Mouse (Mus musculus) T-cell, adult 2 months (primary cell): Measurements from ENCODE around the gene Atg13.

Experiments
- DNase-seq: peaks from one replicate; pipeline ENCODE4 v3.0.0; 2022; ENCODE audit warnings: low spot score

Atg13 gene

GRCm38 (mm10) chr2:91695436-91696224 lies 14.7 kb downstream of the Atg13 start:
- no peak for DNase-seq

GRCm38 (mm10) chr2:91689452-91689851 lies 20.9 kb downstream of the Atg13 start:
- DNase-seq = no peak

DNA sequence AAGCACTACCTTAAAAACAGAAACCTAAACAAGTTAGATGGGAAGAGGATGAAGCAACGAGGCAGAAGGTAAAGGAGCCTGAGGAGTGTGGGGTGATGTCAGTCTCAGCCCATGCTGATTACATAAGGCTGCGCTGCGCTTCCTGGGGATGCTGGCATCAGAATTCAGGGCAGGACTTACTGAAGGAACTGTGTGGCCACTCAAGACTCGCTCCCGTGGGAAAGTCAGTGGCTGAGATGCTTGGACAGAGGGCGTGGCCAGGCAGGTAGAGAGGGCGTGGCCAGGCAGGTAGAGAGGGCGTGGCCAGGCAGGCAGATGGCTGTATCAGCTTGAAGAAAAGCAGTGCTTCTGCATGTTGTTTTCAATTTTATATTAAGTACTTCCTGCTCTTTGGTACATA lies 26.5 kb downstream of the Atg13 start:
- DNase-seq = no peak

DNA sequence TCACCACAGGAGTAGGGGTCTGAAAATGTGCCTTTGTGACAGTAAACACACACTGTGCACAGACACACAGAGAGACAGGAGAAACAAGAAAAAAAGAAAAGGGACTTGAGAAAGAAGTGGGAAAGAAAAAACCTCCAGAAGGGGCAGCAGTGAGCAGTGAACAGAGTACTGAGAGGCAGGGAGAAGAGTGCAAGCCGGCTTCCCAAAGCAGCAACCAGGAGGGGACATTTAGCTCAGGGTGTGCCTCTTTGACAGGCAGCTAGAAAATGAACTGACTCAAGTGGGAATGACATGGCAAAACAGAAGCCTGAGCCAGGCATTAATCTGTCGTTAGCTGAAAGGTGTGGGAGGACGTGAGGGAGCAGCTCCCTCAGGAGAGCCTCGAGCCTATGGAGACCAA lies 27.5 kb downstream of the Atg13 start:
- DNase-seq = no peak

DNA sequence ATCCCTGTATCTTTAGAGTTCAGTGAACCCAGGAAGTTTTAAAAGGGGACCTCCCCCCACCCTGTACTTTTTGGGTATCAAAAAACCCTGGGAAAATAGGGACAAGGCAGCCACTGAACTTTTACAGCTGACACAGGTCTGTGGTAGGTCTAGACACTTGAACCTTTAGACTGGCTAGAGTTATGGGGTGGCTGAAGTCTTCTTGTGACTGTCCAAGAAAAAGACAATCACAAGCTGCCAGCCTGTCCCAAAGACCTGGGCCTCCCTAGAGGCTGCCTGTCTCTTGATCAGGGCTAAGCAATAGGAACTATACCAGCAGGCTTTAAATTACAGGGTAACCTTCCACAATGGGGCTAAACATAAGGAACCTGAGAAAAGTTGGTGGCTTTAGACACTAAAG lies 33.4 kb downstream of the Atg13 start:
- no peak for DNase-seq

DNA sequence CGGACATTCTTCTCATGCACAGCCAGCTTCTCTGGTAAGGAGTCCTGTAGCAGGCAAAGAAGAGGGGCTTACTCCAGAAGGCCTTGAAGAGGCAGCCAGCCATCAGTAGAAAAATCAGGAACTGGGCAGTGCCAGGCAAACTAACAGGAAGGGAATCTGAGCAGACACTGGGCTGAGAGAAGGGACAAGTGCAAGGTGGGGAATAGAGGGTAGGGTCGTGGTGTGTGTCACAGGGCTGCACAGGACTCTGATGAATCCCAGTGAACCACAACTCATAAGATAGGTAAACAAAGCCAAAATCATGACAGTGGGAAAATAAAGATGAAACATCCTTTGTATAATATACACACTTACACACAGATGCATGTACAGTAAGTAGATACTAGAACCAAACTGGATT lies 34.0 kb downstream of the Atg13 start:
- no peak for DNase-seq

DNA sequence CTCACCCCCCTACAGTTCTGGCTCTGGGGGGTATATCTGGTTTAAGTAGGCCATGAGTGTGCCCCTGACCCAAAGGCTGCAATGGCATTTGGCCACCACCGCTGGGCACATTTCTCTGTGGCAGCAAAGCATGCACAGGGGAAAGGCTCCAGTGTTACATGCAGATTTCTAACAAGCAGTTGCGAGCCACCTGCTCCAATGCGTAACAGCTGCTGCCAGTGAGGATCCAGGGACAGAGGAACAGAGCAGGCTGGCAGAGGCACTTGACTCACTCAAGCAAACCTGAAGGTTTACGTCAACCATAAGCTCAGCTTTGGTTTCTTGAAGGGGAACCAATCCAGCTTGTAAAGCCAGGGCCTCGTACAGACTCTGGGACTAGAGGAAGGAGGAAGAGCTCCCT lies 35.5 kb downstream of the Atg13 start:
- no peak for DNase-seq

DNA sequence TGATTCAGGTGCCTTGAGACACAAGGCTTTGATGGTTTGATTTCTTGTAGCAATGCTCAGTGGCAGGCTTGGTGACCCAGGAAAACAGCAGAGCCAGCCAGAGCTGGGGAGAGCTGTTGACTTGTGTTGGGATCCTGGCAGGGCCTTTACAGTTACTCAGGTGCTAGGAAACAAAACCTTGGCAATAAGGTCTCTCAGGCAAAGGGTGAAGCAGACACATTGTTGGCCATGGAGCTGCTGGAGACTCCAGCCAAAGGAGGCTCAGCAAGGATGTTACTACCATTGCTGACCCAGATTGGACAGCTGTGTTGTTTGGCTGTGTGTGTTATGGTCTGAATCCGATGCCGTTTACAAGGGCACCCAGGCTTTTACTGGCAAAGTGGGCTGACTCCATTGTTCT lies 36.8 kb downstream of the Atg13 start:
- DNase-seq = no peak

DNA sequence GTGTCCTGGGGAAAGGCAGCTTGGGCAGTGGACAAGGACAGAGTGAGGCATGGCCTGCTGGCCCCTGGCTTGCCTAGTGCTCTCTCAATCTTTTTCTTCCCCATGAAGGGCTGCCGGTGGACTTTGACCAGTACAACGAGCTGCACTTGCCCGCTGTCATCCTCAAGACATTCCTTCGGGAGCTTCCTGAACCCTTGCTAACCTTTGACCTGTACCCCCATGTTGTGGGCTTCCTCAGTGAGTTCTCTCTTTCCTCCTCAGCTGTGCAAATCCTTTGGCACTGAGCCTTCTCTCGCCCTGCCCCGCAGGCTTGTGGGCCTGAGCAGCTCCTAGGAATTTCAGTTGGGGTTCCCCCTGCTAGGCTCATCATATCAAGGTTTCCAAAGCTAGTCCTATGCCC lies 40.3 kb downstream of the Atg13 start:
- no peak for DNase-seq

DNA sequence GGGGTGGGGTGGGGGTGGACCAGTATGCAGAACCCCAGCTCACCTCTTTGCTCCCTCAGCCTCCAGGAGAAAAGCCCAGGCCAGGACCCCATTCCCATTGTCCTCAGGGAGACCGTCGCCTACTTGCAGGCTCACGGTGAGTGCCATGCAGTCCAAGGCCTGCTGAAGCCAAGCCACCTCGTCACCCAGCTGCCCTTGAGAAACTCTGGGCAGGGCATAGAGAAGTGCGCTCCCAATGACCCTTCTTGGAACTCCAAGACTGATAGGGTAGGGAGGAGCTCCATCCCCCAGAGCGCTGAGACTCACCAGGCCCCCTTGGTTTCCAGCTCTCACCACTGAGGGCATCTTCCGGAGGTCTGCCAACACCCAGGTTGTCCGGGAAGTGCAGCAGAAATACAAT lies 41.0 kb downstream of the Atg13 start:
- DNase-seq = no peak

DNA sequence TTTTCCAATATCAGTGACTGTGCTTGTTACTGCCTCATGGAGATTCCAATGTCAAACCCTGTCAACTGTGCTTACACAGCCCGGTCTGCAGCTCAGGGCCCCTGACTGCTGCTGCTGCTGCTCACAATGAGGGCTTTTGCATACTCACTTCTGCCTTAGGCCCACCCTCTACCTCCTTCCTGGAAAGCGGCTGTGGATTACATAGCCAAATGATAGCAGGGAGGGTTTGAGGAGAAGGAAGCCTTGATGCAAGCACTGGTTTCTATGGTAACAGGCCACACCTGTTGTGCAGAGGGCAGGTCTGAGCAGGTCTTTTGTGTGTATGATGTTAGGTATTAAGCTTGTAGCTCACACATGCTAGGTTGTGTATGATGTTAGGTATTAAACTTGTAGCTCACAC lies 42.6 kb downstream of the Atg13 start:
- no peak for DNase-seq

DNA sequence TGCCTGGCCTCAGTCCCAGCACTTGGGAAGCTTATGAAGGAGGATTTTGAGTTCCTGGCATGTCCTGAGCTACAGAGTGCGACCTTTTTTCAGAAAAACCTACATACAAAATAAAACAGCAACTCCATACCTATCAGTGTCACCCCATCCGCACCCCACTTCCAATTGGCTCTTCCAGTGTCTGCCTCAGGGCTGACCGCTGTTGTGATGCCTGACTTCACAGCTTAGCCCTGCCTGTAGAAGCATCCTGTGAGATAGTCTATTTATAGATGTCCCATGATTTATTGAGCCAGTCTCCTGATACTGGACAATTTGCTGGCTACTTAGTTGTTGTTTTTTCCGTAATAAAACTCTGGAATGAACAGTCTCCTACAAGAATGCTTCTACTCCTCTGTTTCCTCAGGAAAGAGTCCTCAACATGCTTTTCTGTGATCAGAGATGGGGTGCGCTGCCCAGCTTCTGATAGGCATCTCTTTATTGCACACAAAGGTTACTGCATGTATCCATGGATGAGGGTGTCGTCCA lies 43.9 kb downstream of the Atg13 start:
- no peak for DNase-seq

DNA sequence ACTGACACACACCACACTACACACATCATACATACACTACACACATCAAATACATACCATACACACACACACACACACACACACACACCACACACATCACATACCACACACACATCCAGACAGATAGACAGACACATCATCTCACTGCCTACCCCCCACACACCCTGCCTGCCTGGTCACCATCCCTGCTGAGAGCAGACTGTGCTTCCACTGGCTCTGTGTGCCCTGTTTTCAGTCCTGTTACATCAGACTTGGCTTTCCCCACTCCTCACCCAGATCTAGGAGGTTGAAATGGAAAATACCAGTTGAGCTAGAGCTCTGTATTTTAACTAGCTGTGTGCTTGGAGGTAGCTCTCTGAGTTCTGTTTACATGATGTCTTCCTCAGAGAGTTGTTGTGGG lies 45.6 kb downstream of the Atg13 start:
- no peak for DNase-seq

GRCm38 (mm10) chr2:91660981-91661380 lies 49.4 kb downstream of the Atg13 start:
- DNase-seq = no peak

DNA sequence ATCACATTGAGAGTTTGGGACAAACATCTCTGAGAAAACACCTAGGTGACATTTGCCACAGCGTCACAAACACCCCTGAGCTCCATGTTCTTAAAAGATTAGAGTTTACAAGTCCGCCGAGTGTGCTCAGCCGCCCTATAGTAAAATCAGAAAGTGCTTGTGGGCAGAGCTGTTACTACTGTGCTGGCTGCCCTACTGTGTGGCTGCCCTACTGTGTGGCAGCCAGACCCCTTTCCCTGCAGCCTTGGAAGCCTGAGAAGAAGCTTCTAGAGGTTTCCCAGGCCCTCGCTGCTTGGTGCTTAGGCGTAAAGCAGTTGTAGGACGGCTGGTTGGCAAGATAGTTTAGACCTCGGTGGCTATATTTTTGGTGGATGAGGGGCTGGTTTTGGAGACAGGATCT lies 50.7 kb downstream of the Atg13 start:
- DNase-seq = no peak

GRCm38 (mm10) chr2:91656774-91657173 lies 53.6 kb downstream of the Atg13 start:
- DNase-seq = no peak

- DNase-seq = no peak
Measured at GRCm38 (mm10) chr2:91655827-91656226, 54.5 kb downstream of the Atg13 start.

DNA sequence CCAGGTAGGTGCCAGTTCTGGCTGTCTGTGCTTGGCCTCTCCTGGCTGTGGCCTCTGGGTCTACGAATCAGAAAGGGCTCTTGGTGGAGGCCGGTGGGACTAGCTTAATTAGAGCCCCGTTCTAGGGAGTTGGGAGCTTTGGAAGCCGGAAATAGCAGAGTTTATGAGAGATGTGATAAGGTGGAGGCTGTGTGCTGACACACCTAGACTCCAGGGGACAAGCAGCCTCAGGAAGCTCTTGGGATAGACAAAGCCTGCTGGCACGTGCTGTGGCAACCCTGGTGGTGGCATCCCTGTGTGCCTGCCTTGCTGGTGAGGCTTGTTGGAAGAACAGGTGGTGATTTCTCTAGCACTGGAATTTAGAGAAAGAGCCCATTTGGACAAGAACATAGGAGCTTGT lies 55.0 kb downstream of the Atg13 start:
- no peak for DNase-seq

- DNase-seq = no peak
Measured at GRCm38 (mm10) chr2:91652863-91653262, 57.5 kb downstream of the Atg13 start.

DNA sequence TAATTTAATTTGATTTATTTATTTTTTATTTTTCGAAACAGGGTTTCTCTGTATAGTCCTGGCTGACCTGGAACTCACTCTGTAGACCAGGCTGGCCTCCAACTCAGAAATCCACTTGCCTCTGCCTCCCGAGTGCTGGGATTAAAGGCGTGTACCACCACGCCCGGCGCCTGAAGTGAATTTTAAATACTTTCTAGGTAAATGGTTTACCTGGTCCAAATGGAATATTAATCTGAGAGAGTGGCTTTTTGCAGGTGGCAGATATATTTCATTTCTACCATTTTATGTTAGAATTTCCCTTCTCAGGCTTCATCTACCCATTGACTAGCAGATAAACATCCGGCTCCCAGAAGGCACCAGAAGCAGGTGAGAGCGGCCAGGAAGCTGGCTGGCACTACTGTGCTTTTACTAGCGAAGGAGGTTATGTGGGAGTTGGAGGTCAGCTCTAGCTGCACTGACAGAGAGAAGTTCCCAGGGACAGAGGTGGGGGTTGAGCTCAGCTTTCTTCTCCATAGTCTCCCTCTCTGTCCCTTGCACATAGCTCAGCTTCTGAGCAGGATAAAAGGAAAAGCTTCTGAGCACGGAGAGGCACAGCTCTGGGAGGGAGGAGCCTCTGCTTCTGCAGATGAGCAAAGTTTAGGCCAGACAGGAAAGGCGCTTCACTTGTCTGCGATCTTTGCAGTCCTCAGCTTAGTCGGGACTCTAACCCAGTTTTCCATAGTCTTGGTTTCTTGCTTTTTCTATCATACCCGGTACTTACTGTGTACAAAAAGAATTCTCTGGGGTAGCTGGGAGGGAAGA lies 58.7 kb downstream of the Atg13 start:
- peak; percentile 51 for DNase-seq

- no peak for DNase-seq
Measured at GRCm38 (mm10) chr2:91650360-91650995, 59.9 kb downstream of the Atg13 start.

DNA sequence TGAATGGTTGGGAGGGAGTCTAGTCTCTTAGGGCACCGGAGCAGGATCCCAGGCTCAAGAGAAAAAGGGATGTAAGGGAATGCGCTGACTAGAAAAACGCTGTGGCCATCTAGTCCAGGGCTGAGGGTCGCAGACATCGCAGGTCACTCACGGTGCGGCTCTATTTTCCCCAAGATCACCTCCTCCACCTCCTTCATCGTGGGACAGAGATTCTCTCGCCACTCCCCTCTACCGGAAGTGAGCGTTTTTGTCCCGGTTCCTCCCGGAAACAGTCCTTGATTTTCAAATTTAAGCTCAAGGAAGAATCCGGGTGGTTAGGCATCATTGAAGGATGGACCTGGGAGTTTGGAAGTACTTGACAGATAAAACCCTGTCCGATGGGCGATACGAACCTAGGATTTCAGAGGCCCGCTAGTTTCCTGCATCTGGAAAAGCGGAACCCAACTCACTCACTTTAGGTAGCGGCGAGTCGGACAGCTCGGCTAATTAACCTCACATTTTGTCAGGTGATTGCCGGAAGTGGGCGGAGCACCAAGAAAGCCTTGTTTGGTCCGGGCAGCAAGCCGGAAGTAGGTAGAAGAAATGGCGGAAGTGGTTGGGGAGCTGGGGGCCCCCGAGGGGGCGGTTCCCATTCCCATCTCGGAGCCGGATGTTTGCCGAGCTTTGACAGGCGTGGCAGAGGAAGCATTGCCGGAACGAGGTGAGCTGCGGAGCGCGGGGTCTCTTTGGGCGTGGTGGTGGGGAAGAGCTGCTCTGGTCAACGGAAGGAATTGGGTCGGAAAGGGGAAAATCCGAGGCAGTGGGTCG lies 60.6 kb downstream of the Atg13 start, which contains the start of the genes Zfp408 and Arhgap1:
Zfp408 (minus strand) TSS at position 239 of the 807 bp plus-strand sequence.
Arhgap1 (plus strand) TSS at position 308 of the 807 bp plus-strand sequence.
- peak; percentile 97 for DNase-seq
